Mouse (Mus musculus) C2C12 (cell line): ENCODE measurements around the gene Cog6.

Experiments
- CTCF ChIP-seq: IDR thresholded peaks from one replicate; pipeline ENCODE4 v1.5.1; 2011; ENCODE audit not compliant: control insufficient read depth, insufficient read depth, insufficient read length
- FOSL1 ChIP-seq: IDR thresholded peaks from one replicate; pipeline ENCODE4 v1.8.0; 2011; ENCODE audit warnings: mild to moderate bottlenecking, low read length; ENCODE audit not compliant: poor library complexity, insufficient read depth, severe bottlenecking
- MAX ChIP-seq: IDR thresholded peaks from one replicate; pipeline ENCODE4 v1.6.1; 2011; ENCODE audit warnings: mild to moderate bottlenecking, control low read depth
- MYOD1 ChIP-seq: IDR thresholded peaks from one replicate; pipeline ENCODE4 v1.6.1; 2011; ENCODE audit warnings: low read depth; ENCODE audit not compliant: control insufficient read depth, insufficient read length

- TF ChIP-seq FOSL1 (no peak), MYOD1 (no peak), MAX (no peak), CTCF (no peak)
These were observed 54.6 kb downstream of the Cog6 start for GRCm38 (mm10) chr3:52962391-52962790.
